Mouse (Mus musculus) kidney, postnatal 36 days (tissue): Measurements from ENCODE around the gene Swt1.
A peak's percentile ranks its signal among the peaks of the same experiment; 100 is the strongest.
"Not testable (repeated sequence)": the region's sequence is repeated elsewhere in the genome, so short reads cannot be mapped to it uniquely, and the experiment has no call there.

ENCODE experiments used
- DNase-seq, 2 experiments: peaks; one replicate each; pipeline ENCODE4 v3.0.0; 2021 to 2022; ENCODE audit warnings: mixed read lengths in 2 of 2

Gene Swt1

GRCm38 (mm10) chr1:151428263-151429221 lies at the start of gene Swt1, which contains the start of gene Trmt1l:
TSS of gene Swt1 (minus strand) at chr1:151428455.
TSS of gene Trmt1l (plus strand) at chr1:151428542.
- DNase-seq, result peak; percentile 98 to 99

GRCm38 (mm10) chr1:151472386-151472785 lies 44.1 kb upstream of the Swt1 start:
- DNase-seq, result not testable (repeated sequence)

- DNase-seq, result no peak
These were observed 43.2 kb upstream of the Swt1 start for GRCm38 (mm10) chr1:151471429-151471828.

GRCm38 (mm10) chr1:151466571-151466970 lies 38.3 kb upstream of the Swt1 start:
- DNase-seq, result peak in 1 of 2 experiments; percentile 18

GRCm38 (mm10) chr1:151464914-151465313 lies 36.7 kb upstream of the Swt1 start:
- DNase-seq, result peak; percentile 59 to 72

- peak in 1 of 2 experiments; percentile 38 for DNase-seq
These were observed 33.0 kb upstream of the Swt1 start for GRCm38 (mm10) chr1:151461265-151461664.

GRCm38 (mm10) chr1:151457087-151457486 lies 28.8 kb upstream of the Swt1 start:
- no peak for DNase-seq

- DNase-seq, result no peak
These were observed 23.7 kb upstream of the Swt1 start for GRCm38 (mm10) chr1:151451946-151452345.

GRCm38 (mm10) chr1:151450851-151451250 lies 22.6 kb upstream of the Swt1 start:
- no peak for DNase-seq

- DNase-seq, result no peak
These were observed 21.6 kb upstream of the Swt1 start for GRCm38 (mm10) chr1:151449866-151450265.

GRCm38 (mm10) chr1:151435431-151435830 lies 7.2 kb upstream of the Swt1 start:
- DNase-seq, result no peak

GRCm38 (mm10) chr1:151429316-151429715 lies 1.1 kb upstream of the Swt1 start:
- no peak for DNase-seq

GRCm38 (mm10) chr1:151427888-151428262 lies 380 bp downstream of the Swt1 start:
- no peak for DNase-seq

GRCm38 (mm10) chr1:151426947-151427600 lies 1.2 kb downstream of the Swt1 start:
- DNase-seq, result peak in 1 of 2 experiments; percentile 11

GRCm38 (mm10) chr1:151422178-151422577 lies 6.1 kb downstream of the Swt1 start:
- no peak for DNase-seq

- DNase-seq, result no peak
These were observed 18.4 kb downstream of the Swt1 start for GRCm38 (mm10) chr1:151409827-151410226.

- peak; percentile 25 to 70 for DNase-seq
These were observed 38.2 kb downstream of the Swt1 start for GRCm38 (mm10) chr1:151390029-151390428.

GRCm38 (mm10) chr1:151377353-151377752 lies 50.9 kb downstream of the Swt1 start:
- no peak for DNase-seq

- DNase-seq, result no peak
These were observed 55.4 kb downstream of the Swt1 start for GRCm38 (mm10) chr1:151372823-151373222.

GRCm38 (mm10) chr1:151371543-151371942 lies 56.7 kb downstream of the Swt1 start:
- no peak for DNase-seq

- no peak for DNase-seq
These were observed 57.7 kb downstream of the Swt1 start for GRCm38 (mm10) chr1:151370573-151370972.

GRCm38 (mm10) chr1:151368444-151368843 lies 59.8 kb downstream of the Swt1 start:
- DNase-seq, result no peak

- no peak for DNase-seq
These were observed 60.4 kb downstream of the Swt1 start for GRCm38 (mm10) chr1:151367721-151368324.
